Mouse (Mus musculus) kidney, postnatal 0 days (tissue): ENCODE measurements around the gene Fcrls. TPM values are rescaled to one million over a fixed set of nuclear protein-coding genes. Genes with fewer than 3 reads are reported as not detected.

Source experiments
- ATAC-seq: fragments of 200-750 bp; cut with Nextera tagmentation; replicated peaks from 2 replicates; pipeline ENCODE4 v1.8.0; 2017; ENCODE audit warnings: low read depth, moderate number of reproducible peaks, moderate TSS enrichment, moderate library complexity; ENCODE audit not compliant: low FRiP score
- DNase-seq: peaks from one replicate; pipeline ENCODE4 v3.0.0-alpha.2; 2016; ENCODE audit warnings: low spot score
- H3K27ac ChIP-seq: fragments of 300-500 bp; sonication (generic); 2 replicates; pipeline ENCODE4 v1.5.1; 2014; ENCODE audit warnings: mild to moderate bottlenecking
- H3K27me3 ChIP-seq: fragments of 300-500 bp; sonication (generic); 2 replicates; pipeline ENCODE4 v1.6.1; 2014; ENCODE audit warnings: low read length, mixed read lengths; ENCODE audit not compliant: insufficient read depth
- H3K36me3 ChIP-seq: fragments of 300-500 bp; sonication (generic); 2 replicates; pipeline ENCODE4 v1.6.1; 2014; ENCODE audit warnings: low read length, mixed read lengths; ENCODE audit not compliant: insufficient read depth
- H3K4me1 ChIP-seq: fragments of 300-500 bp; sonication (generic); replicated peaks from 2 replicates; pipeline ENCODE4 v1.6.1; 2014; ENCODE audit warnings: antibody characterized with exemption, low read length, mixed read lengths; ENCODE audit not compliant: insufficient read depth
- H3K4me2 ChIP-seq: fragments of 300-500 bp; sonication (generic); 2 replicates; pipeline ENCODE4 v1.6.1; 2014; ENCODE audit warnings: mild to moderate bottlenecking, low read length, moderate library complexity, mixed read lengths
- H3K4me3 ChIP-seq: fragments of 300-500 bp; sonication (generic); replicated peaks from 2 replicates; pipeline ENCODE4 v1.5.1; 2014; ENCODE audit warnings: low read depth, low read length
- H3K9ac ChIP-seq: fragments of 300-500 bp; sonication (generic); 2 replicates; pipeline ENCODE4 v1.6.1; 2014; ENCODE audit warnings: low read depth, low read length
- H3K9me3 ChIP-seq: fragments of 300-500 bp; sonication (generic); replicated peaks from 2 replicates; pipeline ENCODE4 v1.6.1; 2016; ENCODE audit warnings: low read length, inconsistent platforms, mixed read lengths
- CTCF ChIP-seq: IDR thresholded peaks from 2 replicates; pipeline ENCODE4 v1.5.1; 2016; ENCODE audit warnings: antibody characterized with exemption, low read depth, mild to moderate bottlenecking, moderate library complexity
- WGBS: fragments of 180-500 bp; shearing (Covaris S2); extraction: QIAGEN DNeasy Blood & Tissue Kit; methylation state at CpG from one replicate; pipeline ENCODE4 v1.1.7; 2014; 5-methylcytosine and 5-hydroxymethylcytosine counted together
- polyA plus RNA-seq: library from polyadenylated mRNA; unstranded; fragments of >200 nt; fragmentation: Nextera tagmentation; extraction: Ambion mirVana; gene quantifications from 2 replicates; pipeline ENCODE4 v1.2.1, GENCODE M21; 2015

The Fcrls gene
- polyA plus RNA-seq, 1 experiment from 2014 or later, result 5.7 TPM

DNA sequence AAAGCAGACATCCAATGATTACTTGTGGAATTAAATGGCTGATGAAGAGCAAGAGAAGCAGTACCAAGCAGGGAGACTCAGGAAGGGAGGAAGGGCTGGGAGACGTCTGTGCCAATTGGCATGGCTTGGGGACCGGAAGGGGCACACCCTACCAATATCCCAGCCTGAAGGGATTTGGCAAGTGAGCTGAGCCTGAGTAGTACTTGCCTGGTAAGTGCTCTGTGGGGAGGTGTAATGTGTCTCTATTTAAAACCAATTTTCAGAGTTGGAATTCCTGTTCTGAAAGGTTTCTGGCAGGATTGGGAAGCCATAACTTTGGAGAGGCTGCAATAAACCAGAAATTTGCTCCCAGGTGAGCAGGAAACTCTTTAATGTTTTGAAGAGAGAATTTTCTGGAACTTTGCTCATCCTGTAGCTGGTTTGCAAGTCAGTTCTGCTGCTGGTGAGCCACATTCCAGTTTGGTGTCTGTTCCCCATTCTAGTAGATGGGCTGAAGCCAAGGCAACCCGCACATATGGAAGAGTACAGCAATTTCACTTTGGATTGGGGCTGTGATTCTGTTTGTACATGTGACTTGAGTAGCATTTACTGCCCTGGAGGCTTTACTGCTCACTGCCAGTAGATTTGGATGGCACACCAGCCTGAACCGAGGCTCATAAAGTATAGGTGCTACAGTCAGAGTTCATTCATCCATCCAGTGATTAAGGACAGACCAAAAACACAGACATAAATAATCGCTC, 57.0 kb downstream of the Fcrls start:
- DNase-seq, result no peak
- no peak overlapping the region for H3K4me2 ChIP-seq
- ATAC-seq, result no peak

More for the DNA sequence above, 57.0 kb downstream of the Fcrls start:
- Histone ChIP-seq H3K4me1 (no peaks in the 10 kb centered on the region), H3K27ac (no peak overlapping the region), H3K36me3 (no peaks in the 10 kb centered on the region), H3K27me3 (no peaks in the 10 kb centered on the region), H3K4me3 (no peak overlapping the region), H3K9me3 (no peaks in the 10 kb centered on the region), H3K9ac (no peak overlapping the region)
- WGBS, result 74% methylated on average over 5 of the region's 5 CpGs
- TF ChIP-seq CTCF, result no peak

Other genes with a start within 250 kb of the Fcrls start
- 11.7 and 12.3 TPM in 2 replicates for gene Kirrel, start 89.0 kb downstream of the Fcrls start, polyA plus RNA-seq
- 0.06 and 0.09 TPM in 2 replicates for gene Cd5l, start 94.1 kb upstream of the Fcrls start, polyA plus RNA-seq
- gene Fcrl1, start 112.6 kb upstream of the Fcrls start, polyA plus RNA-seq, result 0.34 TPM in 2 replicates
- gene Fcrl5, start 172.0 kb upstream of the Fcrls start, polyA plus RNA-seq, result not detected in 2 replicates